Mouse (Mus musculus): ENCODE data around the gene Aco1.
"Not testable (repeated sequence)": the region's sequence is repeated elsewhere in the genome, so short reads cannot be mapped to it uniquely, and the experiment has no call there.

Gene Aco1

DNA sequence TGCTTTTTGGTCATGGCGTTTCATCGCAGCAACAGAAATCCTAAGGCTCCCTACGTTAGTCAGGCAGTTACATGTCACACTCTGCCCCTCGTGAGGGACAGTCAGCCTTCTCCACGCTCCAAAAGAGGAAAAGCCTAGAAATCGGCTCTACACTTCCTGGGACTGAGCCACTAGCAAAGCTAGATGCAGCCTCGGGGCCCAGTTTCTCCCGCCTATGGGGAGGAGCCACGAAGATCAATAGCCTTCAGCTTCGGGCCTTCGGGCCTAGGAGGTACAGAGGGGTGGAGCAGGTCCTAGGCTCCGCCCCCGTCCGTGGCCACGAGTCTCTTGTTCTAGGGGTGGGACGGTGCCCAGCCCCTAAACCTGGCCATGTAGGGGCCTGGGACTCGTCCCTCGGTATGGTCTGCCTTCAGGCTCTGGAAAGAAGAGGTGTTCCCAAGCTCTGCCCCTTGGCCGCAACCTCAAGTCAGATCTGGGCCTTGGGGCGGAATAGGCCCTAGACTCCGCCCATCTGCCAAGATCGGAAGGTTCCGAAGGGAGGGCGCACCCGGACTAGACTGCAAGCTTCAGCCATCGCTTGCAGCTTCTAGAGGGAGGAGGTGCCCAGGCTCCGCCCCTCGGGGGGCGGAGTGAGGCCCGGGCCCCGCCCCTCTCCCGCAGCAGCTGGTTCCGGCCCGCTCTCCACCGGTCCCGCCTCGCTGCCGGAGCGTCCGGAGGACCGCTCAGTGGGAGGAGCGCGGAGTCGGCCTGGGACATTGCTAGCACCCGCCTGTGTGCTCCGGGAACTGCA lies at the start of gene Aco1:
TSS of gene Aco1 (plus strand) at position 339 of the 790 bp plus-strand sequence.
- peak; percentile 95 for DNase-seq (ENCODE audit: extremely low spot score, low spot score)

- DNase-seq (ENCODE audit: extremely low spot score, low spot score) = no peak
Measured at GRCm38 (mm10) chr4:40094974-40095373, 47.9 kb upstream of the Aco1 start.

DNA sequence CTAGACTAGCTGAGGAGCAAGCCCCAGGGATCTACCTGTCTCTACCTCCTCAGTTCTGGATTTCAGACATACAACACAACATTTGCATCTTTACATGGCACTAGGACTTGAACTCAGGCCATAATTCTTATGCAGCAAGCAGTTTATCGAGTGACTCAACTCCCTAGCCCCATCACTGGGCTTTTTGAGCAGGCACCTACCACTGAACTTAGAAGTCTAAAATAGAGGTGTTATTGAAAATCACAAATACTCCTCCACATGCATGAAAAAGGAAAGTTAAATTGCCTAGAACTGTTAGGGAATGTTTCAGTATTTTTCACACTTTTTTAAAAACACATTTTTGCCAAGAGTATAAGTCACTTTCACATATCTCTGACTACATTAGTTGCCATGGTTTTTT lies 39.9 kb upstream of the Aco1 start:
- DNase-seq (ENCODE audit: extremely low spot score, low spot score) = no peak

GRCm38 (mm10) chr4:40106004-40106536 lies 36.8 kb upstream of the Aco1 start:
- DNase-seq (ENCODE audit: extremely low spot score, low spot score) = no peak

DNA sequence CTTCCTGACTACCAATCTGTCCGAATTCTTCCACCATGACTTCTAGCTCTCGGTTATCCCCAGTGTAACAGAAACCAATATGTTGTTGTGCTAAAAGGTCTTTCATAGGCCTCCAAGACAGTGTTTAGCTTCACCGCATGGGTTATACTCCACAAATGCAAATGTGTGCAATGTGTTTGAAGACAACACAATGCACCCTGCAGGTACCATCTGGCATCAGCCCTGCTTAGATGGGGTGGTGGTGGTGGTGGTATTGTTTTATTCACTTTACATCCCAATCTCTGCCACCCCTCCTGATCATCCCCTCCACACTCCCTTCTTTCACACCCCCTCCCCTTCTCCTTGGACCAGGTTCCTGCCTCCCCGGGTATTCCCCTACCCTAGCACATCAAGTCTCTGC lies 34.9 kb upstream of the Aco1 start:
- DNase-seq (ENCODE audit: extremely low spot score, low spot score) = no peak

DNA sequence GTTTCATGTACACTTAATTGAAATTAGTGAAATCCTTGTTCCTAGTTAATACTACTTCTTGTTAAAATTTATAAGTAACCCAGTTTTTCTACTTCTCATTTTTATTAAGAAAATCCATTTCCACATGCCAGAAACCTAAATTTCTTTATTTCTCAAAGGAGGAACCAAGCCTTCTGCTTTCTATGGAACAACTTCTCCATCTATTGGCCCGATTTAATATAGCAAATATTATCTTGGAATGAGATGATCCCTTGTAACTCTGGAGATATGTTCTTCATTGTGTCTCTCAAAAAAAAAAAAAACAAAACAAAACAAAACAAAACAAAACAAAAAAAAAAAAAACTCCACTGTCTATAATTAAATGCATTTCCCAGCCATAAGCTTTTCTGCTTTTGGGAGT lies 29.7 kb upstream of the Aco1 start:
- DNase-seq (ENCODE audit: extremely low spot score, low spot score) = no peak

DNA sequence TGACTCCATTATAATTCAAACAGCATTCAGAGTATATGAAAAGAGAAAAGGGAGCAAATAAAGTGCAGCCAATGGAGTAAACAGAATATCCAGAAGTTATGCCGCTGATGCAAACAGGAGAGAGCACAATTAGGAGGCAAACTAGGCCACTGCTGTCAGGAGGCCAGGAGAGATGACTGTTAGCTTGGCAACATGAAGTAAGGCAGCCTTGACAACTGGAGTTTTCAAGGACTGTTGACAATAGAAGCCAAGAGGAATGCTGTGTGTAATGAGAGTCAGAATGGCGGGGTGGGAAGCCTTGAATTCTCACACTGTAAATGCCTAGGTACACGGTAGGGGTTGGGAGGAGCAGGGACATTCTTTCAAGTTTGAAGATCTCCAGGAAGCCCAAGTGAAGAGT lies 21.7 kb upstream of the Aco1 start:
- no peak for DNase-seq (ENCODE audit: extremely low spot score, low spot score)

GRCm38 (mm10) chr4:40122291-40122690 lies 20.6 kb upstream of the Aco1 start:
- DNase-seq (ENCODE audit: extremely low spot score, low spot score) = not testable (repeated sequence)

DNA sequence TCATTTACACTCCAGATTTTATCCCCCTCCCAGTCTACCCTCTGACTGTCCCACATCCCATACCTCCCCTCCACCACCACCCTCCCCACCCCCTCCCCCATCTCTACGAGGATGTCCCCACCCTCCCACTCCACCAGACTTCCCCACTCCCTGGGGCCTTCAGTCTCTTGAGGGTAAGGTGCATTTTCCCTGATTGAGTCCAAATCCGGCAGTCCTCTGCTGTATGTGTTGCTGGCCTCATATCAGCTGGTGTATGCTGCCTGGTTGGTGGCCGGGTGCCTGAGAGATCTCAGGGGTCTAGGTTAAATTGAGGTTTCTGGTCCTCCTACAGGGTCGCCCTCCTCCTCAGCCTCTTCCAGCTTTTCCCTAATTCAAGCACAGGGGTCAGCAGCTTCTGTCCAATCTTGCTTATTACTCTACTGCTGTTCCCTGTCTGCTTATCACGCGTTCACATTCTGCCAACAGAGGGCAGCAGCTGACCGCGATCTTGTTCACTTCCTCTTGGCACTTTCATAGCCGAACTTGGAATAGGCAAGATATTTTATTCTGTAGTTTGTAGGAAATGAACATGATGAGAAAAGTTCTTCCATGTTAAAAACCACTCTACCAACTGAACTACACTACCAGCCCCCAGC lies 8.3 kb upstream of the Aco1 start:
- DNase-seq (ENCODE audit: extremely low spot score, low spot score) = peak; percentile 77

DNA sequence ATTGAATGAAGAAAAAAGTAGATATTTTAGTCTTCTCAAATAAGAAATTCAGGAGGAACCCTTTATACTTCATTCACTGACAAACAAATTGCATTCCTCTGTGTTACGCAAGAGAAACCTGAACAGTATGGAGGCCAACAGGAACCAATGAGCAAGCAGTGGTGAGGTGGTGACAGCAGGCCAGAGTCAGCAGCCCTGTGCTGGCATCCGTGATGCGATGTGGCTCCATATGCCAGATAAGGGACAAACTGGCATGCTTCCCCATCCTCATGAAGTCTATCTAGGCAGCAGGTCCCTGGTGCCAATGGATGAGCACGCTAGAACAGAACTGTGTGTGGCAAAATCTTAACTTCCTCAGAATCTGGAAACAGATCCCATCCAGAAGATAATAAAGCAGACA lies 6.4 kb upstream of the Aco1 start:
- no peak for DNase-seq (ENCODE audit: extremely low spot score, low spot score)

DNA sequence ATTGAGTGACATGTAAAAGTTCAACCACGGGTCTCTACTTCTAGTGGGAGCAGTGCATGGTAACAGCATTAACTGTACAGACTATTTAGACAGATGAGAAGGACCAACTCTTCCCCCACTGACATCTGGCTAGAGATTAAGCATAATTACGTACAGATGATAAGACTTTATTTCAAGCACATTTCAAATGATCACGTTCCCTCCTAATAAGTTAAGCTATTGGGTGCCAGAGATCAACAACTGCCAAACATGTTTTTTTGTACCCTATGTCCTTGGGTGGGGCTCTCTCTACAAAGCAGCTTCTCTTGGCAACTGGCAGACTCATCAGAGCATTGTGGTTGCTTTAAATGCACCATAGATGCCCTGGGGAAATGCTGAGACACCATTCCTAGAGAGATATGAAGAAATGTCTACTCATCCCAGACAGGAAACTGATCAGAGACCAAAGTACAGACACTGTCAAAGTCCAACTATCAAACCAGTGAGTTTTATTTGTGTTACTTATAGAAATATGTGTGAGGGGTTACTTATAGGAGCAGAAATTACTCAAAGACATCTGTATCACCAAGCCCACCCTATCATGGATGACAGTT lies 3.1 kb upstream of the Aco1 start:
- DNase-seq (ENCODE audit: extremely low spot score, low spot score) = no peak

- no peak for DNase-seq (ENCODE audit: extremely low spot score, low spot score)
Measured at GRCm38 (mm10) chr4:40143533-40143871, 621 bp downstream of the Aco1 start.

- DNase-seq (ENCODE audit: extremely low spot score, low spot score) = peak; percentile 17
Measured at GRCm38 (mm10) chr4:40144543-40144942, 1.7 kb downstream of the Aco1 start.

GRCm38 (mm10) chr4:40144981-40145380 lies 2.1 kb downstream of the Aco1 start:
- DNase-seq (ENCODE audit: extremely low spot score, low spot score) = no peak

DNA sequence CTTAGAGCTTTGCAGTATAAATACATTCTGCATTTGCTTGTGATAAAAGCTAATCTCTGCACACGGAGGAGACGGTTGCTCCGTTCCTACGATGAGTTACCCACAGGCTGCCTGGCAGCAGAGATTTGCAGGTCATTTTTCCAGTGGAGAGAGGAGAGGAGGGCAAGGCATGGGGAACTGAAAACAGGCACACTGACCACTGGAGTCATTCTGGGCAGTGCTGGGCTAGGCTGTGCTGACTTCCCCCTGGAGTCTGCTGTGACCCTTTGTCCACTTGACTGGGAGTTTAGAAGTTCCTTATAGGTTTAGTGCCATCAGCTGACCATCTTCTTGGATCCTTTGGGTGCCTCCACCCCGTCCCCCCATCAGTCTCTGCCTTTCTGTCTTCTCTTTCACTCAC lies 5.4 kb downstream of the Aco1 start:
- no peak for DNase-seq (ENCODE audit: extremely low spot score, low spot score)

DNA sequence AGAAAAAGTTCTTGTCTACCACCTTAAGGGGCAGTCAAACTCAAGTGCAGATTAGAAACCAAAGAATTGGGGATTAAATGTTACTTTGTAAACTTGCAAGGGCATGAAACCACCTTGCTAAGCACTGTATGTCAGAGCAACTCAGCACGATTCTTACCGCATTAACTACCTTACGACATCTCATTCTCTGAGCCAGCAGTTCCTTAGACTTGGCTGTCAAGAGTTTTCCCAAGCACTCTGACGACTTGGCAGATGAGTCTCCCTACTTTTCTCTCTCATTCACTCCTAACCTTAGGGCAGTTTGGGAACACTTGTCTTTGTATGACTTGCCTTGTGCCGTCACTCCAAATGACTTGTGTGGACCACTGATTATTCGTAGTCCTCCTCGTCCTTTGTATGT lies 7.2 kb downstream of the Aco1 start:
- no peak for DNase-seq (ENCODE audit: extremely low spot score, low spot score)

- DNase-seq (ENCODE audit: extremely low spot score, low spot score) = no peak
Measured at GRCm38 (mm10) chr4:40152771-40153170, 9.9 kb downstream of the Aco1 start.

DNA sequence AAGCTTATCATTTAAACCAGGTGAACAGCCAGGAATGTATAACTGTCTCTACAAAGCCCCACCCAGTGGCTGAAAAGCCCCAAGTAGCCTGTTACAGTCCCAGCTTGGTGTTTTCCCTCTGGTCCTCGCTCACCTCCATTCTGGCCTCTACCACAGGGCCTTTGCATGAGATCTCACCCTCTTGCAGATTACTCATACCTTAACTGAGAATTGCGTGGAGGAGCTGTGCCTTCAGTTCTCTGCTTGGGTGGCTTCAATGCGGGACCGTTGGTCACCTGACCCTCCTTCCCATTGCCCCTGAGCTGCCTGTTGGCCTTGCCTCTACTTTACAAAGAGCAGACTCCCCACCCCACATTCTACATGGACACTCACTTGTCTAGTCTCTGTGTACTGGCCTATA lies 10.6 kb downstream of the Aco1 start:
- DNase-seq (ENCODE audit: extremely low spot score, low spot score) = no peak

DNA sequence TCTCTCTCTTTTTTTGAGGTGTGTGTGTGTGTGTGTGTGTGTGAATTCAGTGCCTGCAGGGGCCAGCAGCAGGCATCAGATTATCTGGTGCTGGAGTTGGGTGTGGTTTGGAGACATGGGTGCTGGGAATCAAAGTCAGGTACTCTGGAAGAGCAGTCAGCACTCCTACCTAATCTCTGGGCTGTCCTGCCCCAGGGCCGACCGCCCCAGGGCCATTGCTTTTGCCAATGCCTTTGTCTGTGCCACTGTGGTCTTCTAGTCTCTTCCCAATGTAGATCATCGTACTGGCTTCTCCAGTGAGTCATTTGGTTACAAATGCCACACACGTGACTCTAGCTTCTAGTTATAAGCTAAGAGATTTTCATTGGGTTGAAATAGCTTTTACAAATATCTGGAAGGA lies 11.9 kb downstream of the Aco1 start:
- no peak for DNase-seq (ENCODE audit: extremely low spot score, low spot score)

GRCm38 (mm10) chr4:40155467-40155999 lies 12.7 kb downstream of the Aco1 start:
- DNase-seq (ENCODE audit: extremely low spot score, low spot score) = no peak

GRCm38 (mm10) chr4:40156153-40156552 lies 13.3 kb downstream of the Aco1 start:
- DNase-seq (ENCODE audit: extremely low spot score, low spot score) = no peak

All from neural tube, embryonic 10.5 days (tissue).